Mouse (Mus musculus) hindbrain, postnatal 0 days (tissue): ENCODE results near the gene Myo18a. TPM values are rescaled to one million over a fixed set of nuclear protein-coding genes. Genes with fewer than 3 reads are reported as not detected.

Experiments
- ATAC-seq: fragments of 200-750 bp; cut with Nextera tagmentation; 2 replicates; pipeline ENCODE4 v1.8.0; 2017; ENCODE audit warnings: mild to moderate bottlenecking, moderate TSS enrichment, moderate library complexity
- DNase-seq: peaks from one replicate; pipeline ENCODE4 v3.0.0-alpha.2; 2015; ENCODE audit warnings: low spot score
- H3K27ac ChIP-seq: fragments of 300-500 bp; sonication (generic); 2 replicates; pipeline ENCODE4 v1.5.1; 2014; ENCODE audit warnings: mild to moderate bottlenecking
- H3K27me3 ChIP-seq: fragments of 300-500 bp; sonication (generic); 2 replicates; pipeline ENCODE4 v1.6.1; 2014; ENCODE audit warnings: low read length, mixed read lengths; ENCODE audit not compliant: insufficient read depth
- H3K36me3 ChIP-seq: fragments of 300-500 bp; sonication (generic); 2 replicates; pipeline ENCODE4 v1.6.1; 2014; ENCODE audit warnings: low read length, mixed read lengths; ENCODE audit not compliant: insufficient read depth
- H3K4me1 ChIP-seq: fragments of 300-500 bp; sonication (generic); 2 replicates; pipeline ENCODE4 v1.6.1; 2014; ENCODE audit warnings: antibody characterized with exemption, low read length, mixed read lengths; ENCODE audit not compliant: insufficient read depth
- H3K4me2 ChIP-seq: fragments of 300-500 bp; sonication (generic); 2 replicates; pipeline ENCODE4 v1.6.1; 2014; ENCODE audit warnings: low read depth, mild to moderate bottlenecking, low read length, moderate library complexity, mixed read lengths
- H3K4me3 ChIP-seq: fragments of 300-500 bp; sonication (generic); 2 replicates; pipeline ENCODE4 v1.5.1; 2014; ENCODE audit warnings: low read length
- H3K9ac ChIP-seq: fragments of 300-500 bp; sonication (generic); replicated peaks from 2 replicates; pipeline ENCODE4 v1.6.1; 2014; ENCODE audit warnings: mild to moderate bottlenecking, low read length, moderate library complexity, mixed read lengths
- H3K9me3 ChIP-seq: fragments of 300-500 bp; sonication (generic); 2 replicates; pipeline ENCODE4 v1.6.1; 2016; ENCODE audit warnings: low read length, mixed read lengths
- CTCF ChIP-seq: IDR thresholded peaks from 2 replicates; pipeline ENCODE4 v1.5.1; 2016; ENCODE audit warnings: antibody characterized with exemption, control low read depth, low read depth
- WGBS: fragments of 180-500 bp; shearing (Covaris S2); extraction: QIAGEN DNeasy Blood & Tissue Kit; methylation state at CpG from one replicate; pipeline ENCODE4 v1.1.7; 2014; 5-methylcytosine and 5-hydroxymethylcytosine counted together
- polyA plus RNA-seq: library from polyadenylated mRNA; unstranded; fragments of >200 nt; fragmentation: Nextera tagmentation; extraction: Ambion mirVana; gene quantifications from 2 replicates; pipeline ENCODE4 v1.2.1, GENCODE M21; 2015
- total RNA-seq: library from RNA; depleted of rRNA; stranded (reverse); fragments of >200 nt; gene quantifications from 2 replicates; pipeline ENCODE4 v1.2.3, GENCODE M21; 2014

Gene Myo18a
- total and polyA plus RNA-seq, 2 experiments from 2014 or later = 28.2 to 64.6 TPM

DNA sequence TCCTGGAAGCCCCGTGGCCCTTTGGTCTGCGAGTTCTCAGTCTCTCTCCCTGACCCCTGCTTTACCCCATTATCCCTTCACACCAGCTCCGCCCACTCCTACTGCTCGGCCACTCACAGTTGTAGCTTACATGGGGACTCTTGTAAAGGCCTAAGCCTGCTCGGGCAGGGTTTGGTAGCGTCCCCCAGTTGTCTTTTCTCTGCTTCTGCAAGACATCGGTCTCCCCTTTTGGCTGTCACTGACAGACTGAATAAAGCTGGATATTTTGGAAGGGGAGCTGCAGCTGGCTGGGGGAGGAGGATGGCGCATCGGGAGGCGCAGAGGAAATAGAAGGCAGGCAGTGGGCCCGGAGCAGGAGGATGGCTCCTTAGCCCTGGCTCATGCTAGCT lies 113.7 kb downstream of the Myo18a start:
- WGBS = 48% methylated on average over 11 of the region's 11 CpGs
- Histone ChIP-seq H3K27me3 (no peaks in the 10 kb centered on the region), H3K9me3 (no peaks in the 10 kb centered on the region), H3K4me3 (no peak overlapping the region), H3K4me2 (no peak overlapping the region), H3K36me3 (no peaks in the 10 kb centered on the region), H3K27ac (peak overlapping the region; percentile 74), H3K4me1 (peaks cover 35% of the 10 kb centered on the region), H3K9ac (peak overlapping the region; percentile 38)
- DNase-seq (no peak), ATAC-seq (no peak)
- no peak for TF ChIP-seq CTCF

DNA sequence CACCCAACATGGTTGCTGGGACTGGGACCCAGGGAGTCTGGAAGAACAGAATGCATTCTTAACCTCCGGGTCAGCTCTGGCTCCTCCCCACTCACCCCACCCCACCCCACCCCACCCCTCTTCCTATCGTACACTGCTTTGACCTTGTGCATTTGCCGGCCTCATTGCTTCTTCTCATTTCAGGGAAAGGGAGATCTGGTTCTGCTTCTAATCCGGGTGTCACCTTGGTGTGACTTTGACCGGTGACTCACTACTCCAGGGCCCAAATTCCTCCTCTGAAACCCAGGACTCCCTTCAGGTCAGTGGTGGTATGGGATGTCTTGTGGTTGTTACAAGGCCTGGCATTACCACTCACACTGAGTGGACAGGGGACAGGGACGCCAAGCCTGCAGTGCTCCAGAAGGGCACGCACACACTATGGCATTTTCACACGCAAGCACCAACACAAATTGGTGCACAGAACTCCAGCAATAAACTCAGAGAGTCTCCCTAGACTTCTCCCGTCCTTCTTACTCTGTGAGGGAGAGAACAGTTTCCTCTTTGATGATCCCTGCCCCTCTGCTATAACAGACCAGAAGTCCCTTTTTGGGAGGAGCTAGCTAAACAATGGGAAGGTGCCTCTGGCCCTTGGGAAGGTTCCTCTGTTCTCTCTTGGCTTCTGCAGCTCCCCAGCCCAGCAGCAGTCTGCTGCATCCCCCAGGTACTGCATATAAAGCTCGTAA lies 121.6 kb downstream of the Myo18a start:
- Histone ChIP-seq H3K27me3 (no peaks in the 10 kb centered on the region), H3K27ac (no peak overlapping the region; the same call in 1 of the 2 replicates), H3K4me3 (no peak overlapping the region), H3K9ac (no peak overlapping the region), H3K9me3 (no peaks in the 10 kb centered on the region), H3K4me1 (peaks cover 19% of the 10 kb centered on the region; the same call in 1 of the 2 replicates), H3K36me3 (no peaks in the 10 kb centered on the region), H3K4me2 (no peak overlapping the region)
- 26% methylated on average over 10 of the region's 10 CpGs for WGBS
- TF ChIP-seq CTCF = no peak
- DNase-seq (no peak), ATAC-seq (no peak)

DNA sequence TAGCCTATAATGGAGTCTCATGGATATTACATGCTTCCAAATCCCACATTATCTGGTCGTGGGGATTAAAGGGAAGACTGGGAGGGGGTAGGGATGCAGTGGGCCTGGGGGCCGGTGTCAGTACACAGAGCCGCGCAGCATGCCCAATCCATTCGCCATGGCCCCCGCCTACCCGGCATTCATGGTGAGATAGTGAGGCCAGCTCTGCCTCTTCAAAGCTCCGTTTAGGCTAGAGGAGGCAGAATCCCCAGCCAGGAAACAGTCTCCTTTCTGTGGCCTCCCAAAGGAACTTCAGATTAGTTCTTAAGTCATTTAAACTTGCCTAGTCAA lies 122.2 kb downstream of the Myo18a start:
- Histone ChIP-seq H3K36me3 (no peaks in the 10 kb centered on the region), H3K4me2 (no peak overlapping the region), H3K9ac (no peak overlapping the region), H3K9me3 (no peaks in the 10 kb centered on the region), H3K27ac (no peak overlapping the region; the same call in 1 of the 2 replicates), H3K4me1 (peaks cover 19% of the 10 kb centered on the region; the same call in 1 of the 2 replicates), H3K27me3 (no peaks in the 10 kb centered on the region), H3K4me3 (no peak overlapping the region)
- ATAC-seq (peak; percentile 38; the same call in 1 of the 2 replicates), DNase-seq (peak; percentile 40)
- no peak for TF ChIP-seq CTCF
- 22% methylated on average over 8 of the region's 8 CpGs for WGBS

DNA sequence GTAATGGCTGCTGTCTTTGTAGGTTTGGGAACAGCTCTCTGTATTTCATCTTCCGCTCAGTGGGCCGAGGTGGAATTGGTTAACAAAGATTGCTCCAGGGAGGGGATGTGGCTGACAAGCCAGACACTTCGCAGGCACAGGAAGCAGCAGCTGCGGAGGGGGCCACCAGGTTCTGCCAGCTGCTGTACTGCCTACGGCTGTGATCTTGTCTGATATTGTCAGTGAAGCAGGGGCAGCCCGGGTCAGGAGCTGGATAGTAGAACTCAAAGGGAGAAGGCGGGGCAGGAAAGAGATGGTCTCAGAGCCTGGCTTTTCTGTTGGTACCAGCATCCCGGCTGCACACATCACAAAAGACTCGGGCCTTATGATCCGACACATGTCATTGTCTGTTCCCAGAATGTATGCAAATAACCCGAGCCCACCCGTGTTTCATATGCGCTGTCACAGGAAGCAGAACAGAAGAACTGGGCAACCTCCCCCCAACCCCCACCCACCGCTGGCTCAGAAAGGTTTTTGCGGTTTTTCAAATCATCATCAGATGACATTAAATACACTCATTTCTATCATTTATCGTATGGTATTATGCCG lies 124.4 kb downstream of the Myo18a start:
- H3K9ac ChIP-seq = no peak overlapping the region
- no peak overlapping the region for H3K4me3 ChIP-seq
- no peak overlapping the region for H3K4me2 ChIP-seq
- TF ChIP-seq CTCF = no peak
- ATAC-seq (peak; percentile 55; the same call in 1 of the 2 replicates), DNase-seq (peak; percentile 64)
- WGBS = 18% methylated on average over 17 of the region's 17 CpGs
- no peaks in the 10 kb centered on the region for H3K9me3 ChIP-seq
- no peaks in the 10 kb centered on the region for H3K27me3 ChIP-seq
- H3K4me1 ChIP-seq = peaks cover 21% of the 10 kb centered on the region; the same call in 1 of the 2 replicates
- no peaks in the 10 kb centered on the region for H3K36me3 ChIP-seq
- H3K27ac ChIP-seq = peak overlapping the region; percentile 18; the same call in 1 of the 2 replicates

DNA sequence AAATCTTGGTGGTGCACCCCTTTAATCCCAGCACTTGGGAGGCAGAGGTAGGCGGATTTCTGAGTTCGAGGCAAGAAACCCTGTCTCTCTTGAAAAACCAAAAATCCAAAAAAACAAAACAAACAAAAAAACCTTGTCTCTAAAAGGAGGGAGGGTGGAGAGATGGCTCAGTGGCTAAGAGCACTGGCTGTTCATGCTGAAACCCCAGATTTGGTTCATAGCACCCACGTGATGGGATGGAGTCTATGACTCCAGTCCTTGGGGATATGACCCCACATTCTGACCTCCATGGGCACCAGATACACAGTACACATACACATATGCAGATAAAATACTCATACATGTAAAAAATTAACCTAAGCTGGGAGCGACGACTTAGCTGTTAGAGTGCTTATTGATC lies 125.8 kb downstream of the Myo18a start:
- Histone ChIP-seq H3K27ac (no peak overlapping the region), H3K9ac (no peak overlapping the region), H3K9me3 (no peaks in the 10 kb centered on the region), H3K36me3 (no peaks in the 10 kb centered on the region), H3K4me1 (peaks cover 35% of the 10 kb centered on the region), H3K4me3 (no peak overlapping the region), H3K27me3 (no peaks in the 10 kb centered on the region), H3K4me2 (no peak overlapping the region)
- 90% methylated on average over 5 of the region's 5 CpGs for WGBS
- ATAC-seq (no peak), DNase-seq (no peak)
- TF ChIP-seq CTCF = no peak

DNA sequence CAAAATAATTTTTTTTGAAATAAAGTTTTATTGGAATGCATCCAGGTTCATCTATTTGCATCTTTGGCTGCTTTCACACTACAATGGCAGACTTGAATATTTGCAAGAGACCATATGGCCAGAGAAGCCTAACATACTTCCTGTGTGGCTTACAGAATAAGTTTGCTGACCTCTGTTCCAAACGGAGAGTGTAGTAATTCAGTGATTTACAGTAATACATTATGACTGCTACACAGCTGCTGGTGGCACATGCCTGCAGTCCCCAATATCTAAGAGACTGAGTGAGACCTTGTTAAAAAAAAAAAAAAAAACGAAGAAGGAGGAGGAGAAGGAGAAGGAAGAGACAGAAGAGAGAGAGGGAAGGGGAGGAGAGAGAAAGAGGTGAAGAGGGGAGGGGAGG lies 126.4 kb downstream of the Myo18a start:
- Histone ChIP-seq H3K4me3 (no peak overlapping the region), H3K36me3 (no peaks in the 10 kb centered on the region), H3K4me2 (no peak overlapping the region), H3K27ac (no peak overlapping the region), H3K4me1 (peaks cover 41% of the 10 kb centered on the region), H3K9me3 (no peaks in the 10 kb centered on the region), H3K27me3 (no peaks in the 10 kb centered on the region), H3K9ac (no peak overlapping the region)
- no peak for ATAC-seq
- WGBS = 24% methylated on average over 1 of the region's 2 CpGs
- no peak for DNase-seq
- TF ChIP-seq CTCF = no peak
